10 mouse cellular contexts compared by ENCODE assay signal in the genomic region with DNA sequence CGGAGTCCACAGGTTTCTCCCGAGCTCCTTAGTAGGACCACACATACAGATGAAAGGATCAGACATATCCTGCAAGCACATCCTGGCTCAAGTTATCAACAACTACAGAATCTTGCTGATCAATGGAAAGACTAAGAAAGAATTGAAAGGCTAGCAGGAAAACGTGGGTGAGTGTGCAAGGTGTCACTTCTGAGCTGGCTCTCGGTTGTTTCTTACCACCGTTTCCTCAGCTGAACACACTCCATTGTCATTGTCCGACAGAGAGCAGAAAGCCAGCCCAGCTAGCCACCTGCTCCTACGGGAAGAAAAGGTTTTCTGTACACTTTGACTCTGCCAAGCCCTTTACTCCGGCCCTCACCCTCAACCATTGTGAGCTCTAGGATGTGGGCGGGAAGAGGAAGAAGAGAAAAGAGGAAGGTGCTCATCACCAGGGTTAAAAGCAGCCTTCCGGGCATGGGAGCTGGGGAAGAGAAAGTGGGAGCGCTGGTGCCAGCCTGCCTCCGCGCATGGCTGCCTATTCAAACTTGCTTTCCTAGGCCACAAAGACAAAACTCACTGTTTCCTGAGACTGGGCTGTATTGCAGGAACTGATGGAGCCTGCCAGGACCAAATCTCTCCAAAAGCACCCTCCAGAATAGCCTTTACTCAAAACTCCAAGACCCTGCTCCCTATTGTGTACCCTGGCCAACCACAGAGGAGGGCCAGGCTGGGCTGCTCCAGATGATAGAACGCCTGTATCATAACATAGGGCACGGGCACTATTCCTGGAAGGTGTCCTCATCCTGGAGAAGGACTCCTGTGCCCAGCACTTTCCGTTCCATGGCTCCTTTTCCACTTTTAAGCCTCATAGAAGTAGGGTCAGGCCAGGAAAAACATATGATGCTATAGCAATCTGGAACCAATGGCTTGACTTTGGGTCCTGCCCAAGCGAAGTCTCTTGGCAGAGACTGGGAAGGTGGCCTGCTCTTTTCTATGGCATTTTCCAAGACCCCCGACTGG.
DNase-seq lines count a peak whose midpoint lies in the region; ATAC-seq lines count a peak whose summit lies in the region.
"Had no signal": no experiment of that assay in that cellular context is flagged by ENCODE, and none has a peak within 500 bp of the region (broad histone marks: within the 10 kb centered on the region; RNA-seq: fewer than 3 reads in every experiment).

No protein-coding gene starts in this region.

- no peaks in the 10 kb centered on the region for H3K36me3 ChIP-seq in hindbrain, embryonic 16.5 days (ENCODE audit: control insufficient read depth, insufficient read depth, low read length)
- no peaks in the 10 kb centered on the region for H3K36me3 ChIP-seq in splenic B cell, adult 2 months (ENCODE audit: control insufficient read depth, insufficient read depth, low read length, poor library complexity, severe bottlenecking)
- H3K36me3 ChIP-seq: limb, embryonic 13.5 days had no signal

- intact Hi-C loops in heart, postnatal 14 days (cut with DNase I): loop anchor here (2.0 to 10.0 kb wide), 3 partner anchors 35 to 312 kb away; no protein-coding TSS in a partner anchor

- ATAC-seq in hindbrain, embryonic 16.5 days: no peak

- no peaks in the 10 kb centered on the region for H3K9me3 ChIP-seq in hindbrain, embryonic 16.5 days (ENCODE audit: control insufficient read depth, low read length)
- H3K9me3 ChIP-seq: limb, embryonic 13.5 days had no signal

- WGBS in hindbrain, embryonic 16.5 days: 69% methylated on average over 18 of the region's 18 CpGs

- peak overlapping the region; percentile 2; the same call in 1 of the 2 replicates for H3K27ac ChIP-seq in hindbrain, embryonic 16.5 days (ENCODE audit: low read depth, low read length)
- H3K27ac ChIP-seq: limb, embryonic 13.5 days had no signal

- no peak overlapping the region for H3K4me2 ChIP-seq in hindbrain, embryonic 16.5 days (ENCODE audit: low read length)
- H3K4me2 ChIP-seq: limb, embryonic 13.5 days had no signal

- no peaks in the 10 kb centered on the region for H3K27me3 ChIP-seq in hindbrain, embryonic 16.5 days (replicated peaks; ENCODE audit: control insufficient read depth, insufficient read depth, low read length)
- H3K27me3 ChIP-seq in splenic B cell, adult 2 months (ENCODE audit: control insufficient read depth, insufficient read depth, low read length, poor library complexity, severe bottlenecking): no peaks in the 10 kb centered on the region
- H3K27me3 ChIP-seq: limb, embryonic 13.5 days had no signal

- no peak overlapping the region for H3K4me3 ChIP-seq in hindbrain, embryonic 16.5 days (ENCODE audit: low read length)
- H3K4me3 ChIP-seq: limb, embryonic 13.5 days had no signal

- no peaks in the 10 kb centered on the region for H3K4me1 ChIP-seq in hindbrain, embryonic 16.5 days (ENCODE audit: control insufficient read depth, insufficient read depth, low read depth, low read length)

- peak; percentile 35 to 56 for DNase-seq in heart, adult 18-20 months
- no peak for DNase-seq in heart, postnatal 14 days
- peak; percentile 28 for DNase-seq in lung, postnatal 36 days
- DNase-seq in lung, postnatal 14 days: no peak
- DNase-seq in splenic B cell, adult 2 months (ENCODE audit: low read depth, low spot score): peak; percentile 11
- no peak for DNase-seq in cerebellum, adult 18-20 months
- no peak for DNase-seq in testis, postnatal 10 days (ENCODE audit: low spot score)
- DNase-seq: gastrocnemius, postnatal 25 days had no signal

- no peak overlapping the region for H3K9ac ChIP-seq in hindbrain, embryonic 16.5 days (ENCODE audit: low read depth, low read length)
- H3K9ac ChIP-seq: limb, embryonic 13.5 days had no signal

Comparison
In these comparisons a context has a peak if more than half of its experiments do, and no peak if none do; other contexts are left out.
1. DNase-seq: peak in heart, adult 18-20 months (2 of 2), lung, postnatal 36 days (single experiment) and splenic B cell, adult 2 months (single experiment); none in heart, postnatal 14 days (0 of 2), lung, postnatal 14 days (single experiment), cerebellum, adult 18-20 months (0 of 2) and testis, postnatal 10 days (single experiment).